Mouse (Mus musculus) layer of hippocampus, adult 18-20 months (tissue): ENCODE data around the gene E2f6. TPM values are rescaled to one million over a fixed set of nuclear protein-coding genes. Genes with fewer than 3 reads are reported as not detected.

ENCODE experiments used
- DNase-seq, 2 experiments: peaks; one replicate each; pipeline ENCODE4 v3.0.0; 2022; ENCODE audit warnings: low spot score in 2 of 2
- total RNA-seq, 2 experiments: library from RNA; stranded (reverse); gene quantifications; 2 replicates each; pipeline ENCODE4 v1.2.3; 2021

Gene E2f6
- total RNA-seq, 2 experiments from 2014 or later: 35.2 to 37.1 TPM

GRCm38 (mm10) chr12:16800259-16800958 is 10.4 kb upstream of the E2f6 start, which contains the start of gene Greb1:
Gene Greb1, minus strand, starts transcription at chr12:16800886.
- DNase-seq: no peak

DNA sequence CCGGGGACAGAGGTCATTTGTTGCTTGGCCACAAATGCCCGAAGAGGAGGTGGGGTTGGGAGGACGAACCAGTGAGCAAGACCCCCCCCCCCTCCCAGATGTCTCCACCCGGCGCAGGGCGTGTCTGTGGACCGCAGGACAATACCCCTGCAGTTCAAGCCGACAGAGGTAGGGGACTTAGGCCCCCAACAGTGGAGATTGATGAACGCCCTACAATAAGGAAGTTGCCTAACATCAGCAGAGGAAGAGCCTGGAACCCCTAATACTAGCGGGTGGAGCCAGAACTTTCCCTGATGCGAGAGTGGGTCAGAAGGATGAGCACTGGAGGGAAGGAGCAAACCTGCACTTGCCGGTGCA is 9.8 kb upstream of the E2f6 start:
- DNase-seq: no peak

- no peak for DNase-seq
These were observed 7.4 kb upstream of the E2f6 start for GRCm38 (mm10) chr12:16803237-16803955.

DNA sequence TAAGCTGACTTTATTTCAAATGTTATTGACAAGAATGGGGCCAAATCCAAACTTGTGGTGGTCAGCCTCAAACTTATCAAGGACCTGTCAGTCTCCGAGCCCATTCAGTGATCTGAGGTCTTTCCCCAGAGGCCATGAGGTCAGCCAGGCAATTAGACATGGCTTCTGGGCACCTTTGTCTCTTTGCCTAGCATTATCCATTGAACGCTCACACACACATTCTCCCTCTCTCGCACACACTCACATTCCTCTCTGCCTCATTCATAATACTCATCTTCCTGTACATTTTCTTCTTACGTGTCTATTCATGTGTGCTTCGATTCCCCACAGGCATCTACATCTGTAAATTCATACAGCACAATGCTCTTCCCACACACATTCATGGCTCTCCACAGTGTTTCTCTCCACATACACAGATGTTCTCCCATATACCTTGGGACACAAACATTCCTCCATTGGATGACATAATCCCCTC is 6.8 kb upstream of the E2f6 start:
- no peak for DNase-seq

DNA sequence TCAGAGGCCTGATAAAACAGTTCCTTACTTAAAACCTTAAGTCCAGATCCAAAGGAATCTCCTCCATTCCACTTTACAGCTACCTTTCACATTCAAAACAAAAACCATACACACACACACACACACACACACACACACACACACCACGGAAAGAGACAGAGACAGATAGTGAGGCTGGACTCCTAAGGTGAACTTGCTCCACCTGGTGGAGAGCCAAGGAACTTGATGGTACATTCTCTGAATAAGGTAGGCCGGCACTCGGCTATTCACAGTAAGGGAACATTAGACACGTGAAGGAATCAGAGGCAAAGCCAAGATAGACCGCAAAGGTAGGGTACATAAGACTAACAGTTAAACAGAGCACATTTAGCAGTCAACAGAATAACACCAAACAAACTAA is 5.3 kb upstream of the E2f6 start:
- DNase-seq: peak; percentile 65 to 92

DNA sequence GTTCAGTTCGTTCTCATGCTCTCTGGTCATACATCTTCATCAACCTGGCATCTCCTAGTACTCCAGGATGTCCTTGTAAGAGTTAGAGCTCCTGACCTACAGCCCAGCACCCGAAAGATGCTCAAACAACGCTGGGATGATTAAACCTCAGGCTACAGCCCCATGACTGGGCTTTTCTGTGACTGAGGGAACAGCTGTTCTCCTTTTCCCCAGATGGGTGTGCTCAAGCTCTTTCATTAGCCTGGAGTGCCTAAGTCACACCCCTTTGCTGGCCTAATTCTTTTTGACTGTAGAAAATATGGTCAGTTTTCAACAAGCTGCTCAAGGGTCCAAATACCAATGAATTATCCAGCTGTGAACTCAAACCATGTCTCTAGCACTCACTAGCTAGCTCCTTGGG is 2.7 kb upstream of the E2f6 start:
- DNase-seq: peak in 1 of 2 experiments; percentile 51

GRCm38 (mm10) chr12:16811477-16811876 is 714 bp downstream of the E2f6 start:
- DNase-seq: no peak

- DNase-seq: no peak
These were observed 6.4 kb downstream of the E2f6 start for GRCm38 (mm10) chr12:16817147-16817546.

DNA sequence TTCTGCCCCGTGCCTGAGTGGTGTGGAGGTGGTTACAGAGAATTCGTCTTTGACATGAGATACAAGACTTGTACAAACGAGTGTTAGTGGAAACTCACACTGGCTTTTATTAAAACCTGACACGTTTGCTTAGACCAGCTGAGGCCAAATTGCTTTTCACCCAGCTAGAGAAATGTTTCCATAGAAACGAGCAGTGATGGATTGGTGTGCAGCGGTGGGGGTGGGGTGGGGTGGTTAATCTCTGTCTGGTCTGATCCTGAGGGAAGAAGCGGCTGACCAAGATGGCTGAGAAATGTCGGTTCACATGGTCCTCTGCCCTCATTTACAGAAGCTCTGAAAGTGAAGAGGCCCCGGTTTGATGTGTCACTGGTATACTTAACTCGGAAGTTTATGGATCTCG is 7.8 kb downstream of the E2f6 start:
- no peak for DNase-seq

- no peak for DNase-seq
These were observed 10.0 kb downstream of the E2f6 start for GRCm38 (mm10) chr12:16820761-16821160.

DNA sequence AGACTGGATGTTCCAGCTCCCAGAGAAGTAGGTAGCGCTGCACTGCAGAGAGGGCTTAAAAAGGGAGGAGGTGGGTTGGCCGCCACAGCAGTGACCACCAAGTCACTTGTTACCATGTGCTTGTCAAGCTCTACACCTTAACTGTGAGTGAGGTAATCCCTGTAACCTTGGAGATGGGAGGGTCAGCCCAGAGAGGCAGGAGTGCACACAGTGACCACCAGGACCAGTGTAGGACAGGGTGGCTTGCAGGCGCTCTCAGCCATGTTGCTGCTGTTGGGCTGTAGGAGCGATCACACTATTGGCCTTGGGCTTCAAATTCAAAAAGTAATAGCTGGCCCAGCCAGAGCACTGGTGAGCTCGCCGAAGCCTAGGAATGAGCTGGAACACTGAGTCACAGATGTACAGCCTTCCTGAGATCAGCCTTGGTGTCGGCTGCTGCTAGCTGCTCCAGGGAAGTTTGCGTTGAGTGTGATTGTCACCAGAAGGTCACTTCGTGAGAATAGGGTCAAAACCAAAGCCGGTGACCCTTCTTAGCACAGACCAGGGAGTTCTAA is 11.5 kb downstream of the E2f6 start:
- DNase-seq: no peak

GRCm38 (mm10) chr12:16823701-16824100 is 12.9 kb downstream of the E2f6 start:
- no peak for DNase-seq

GRCm38 (mm10) chr12:16828505-16828904 is 17.7 kb downstream of the E2f6 start:
- peak; percentile 26 to 75 for DNase-seq

- DNase-seq: no peak
These were observed 19.0 kb downstream of the E2f6 start for GRCm38 (mm10) chr12:16829785-16830184.

GRCm38 (mm10) chr12:16831071-16831470 is 20.3 kb downstream of the E2f6 start:
- DNase-seq: no peak

GRCm38 (mm10) chr12:16834701-16835100 is 23.9 kb downstream of the E2f6 start:
- DNase-seq: no peak

- peak; percentile 76 to 89 for DNase-seq
These were observed 25.4 kb downstream of the E2f6 start for GRCm38 (mm10) chr12:16836188-16836587.

GRCm38 (mm10) chr12:16837766-16838165 is 27.0 kb downstream of the E2f6 start:
- peak in 1 of 2 experiments; percentile 43 for DNase-seq

DNA sequence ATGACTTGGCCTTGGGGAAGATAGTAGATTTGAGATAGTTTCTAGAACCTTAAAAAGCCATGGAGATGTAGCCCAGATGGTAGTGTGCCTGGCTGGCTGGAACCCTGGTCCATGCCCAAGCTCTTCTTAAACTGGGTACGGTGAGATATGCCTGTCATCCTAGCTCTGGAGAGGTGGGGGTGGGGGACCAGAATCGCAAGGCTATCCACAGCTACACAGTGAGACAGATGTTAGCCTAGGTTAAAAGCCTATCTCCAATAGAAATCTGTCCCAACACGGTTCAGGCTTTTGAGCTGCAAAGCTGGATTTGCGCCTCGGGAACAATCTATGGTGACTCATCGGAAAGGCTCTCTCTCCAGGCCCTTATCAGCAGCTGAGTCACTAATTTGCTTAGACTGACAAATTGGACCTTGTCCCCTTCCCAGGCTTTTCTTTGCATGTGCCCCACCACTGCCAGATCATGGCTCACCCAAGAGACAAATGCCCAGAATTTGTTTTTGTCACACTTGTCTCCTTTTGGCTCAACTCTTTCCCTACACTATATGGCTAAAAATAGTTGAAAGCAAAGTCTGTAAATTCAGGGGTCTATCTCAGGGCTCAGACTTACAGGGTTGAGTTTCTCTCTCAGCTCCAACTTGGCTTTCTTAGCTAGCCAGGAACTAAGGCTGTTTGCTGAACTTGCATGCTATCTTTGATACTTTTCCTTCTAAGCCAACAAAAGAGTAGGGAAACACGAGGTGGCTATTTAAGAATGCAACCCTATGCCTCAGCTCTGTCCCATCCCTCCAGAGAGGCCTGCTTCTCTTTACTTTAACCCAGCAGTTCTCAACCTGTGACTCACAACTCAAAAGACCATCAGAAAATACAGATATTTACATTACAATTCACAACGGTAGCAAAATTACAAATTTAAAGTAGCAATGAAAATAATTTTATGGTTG is 30.3 kb downstream of the E2f6 start:
- no peak for DNase-seq

- peak in 1 of 2 experiments; percentile 42 for DNase-seq
These were observed 34.1 kb downstream of the E2f6 start for GRCm38 (mm10) chr12:16844623-16845592.
